Mouse (Mus musculus) C2C12 (cell line): ENCODE data around the gene Tle4.

ENCODE experiments used
- CEBPB ChIP-seq: IDR thresholded peaks from one replicate; pipeline ENCODE4 v1.6.1; 2011; ENCODE audit warnings: low read depth, mild to moderate bottlenecking, control low read depth, moderate library complexity
- CTCF ChIP-seq: IDR thresholded peaks from one replicate; pipeline ENCODE4 v1.5.1; 2011; ENCODE audit not compliant: control insufficient read depth, insufficient read depth, insufficient read length
- FOSL1 ChIP-seq: IDR thresholded peaks from one replicate; pipeline ENCODE4 v1.8.0; 2011; ENCODE audit warnings: mild to moderate bottlenecking, low read length; ENCODE audit not compliant: poor library complexity, insufficient read depth, severe bottlenecking
- MAX ChIP-seq: IDR thresholded peaks from one replicate; pipeline ENCODE4 v1.6.1; 2011; ENCODE audit warnings: mild to moderate bottlenecking, control low read depth
- MYOD1 ChIP-seq: IDR thresholded peaks from one replicate; pipeline ENCODE4 v1.6.1; 2011; ENCODE audit warnings: low read depth; ENCODE audit not compliant: control insufficient read depth, insufficient read length
- MYOG ChIP-seq: IDR thresholded peaks from one replicate; pipeline ENCODE4 v1.6.1; 2011; ENCODE audit not compliant: control insufficient read depth, insufficient read length; ENCODE audit errors: extremely low read depth
- USF1 ChIP-seq: IDR thresholded peaks from one replicate; pipeline ENCODE4 v1.6.1; 2011; ENCODE audit warnings: low read depth, mild to moderate bottlenecking, control low read depth, moderate library complexity

DNA sequence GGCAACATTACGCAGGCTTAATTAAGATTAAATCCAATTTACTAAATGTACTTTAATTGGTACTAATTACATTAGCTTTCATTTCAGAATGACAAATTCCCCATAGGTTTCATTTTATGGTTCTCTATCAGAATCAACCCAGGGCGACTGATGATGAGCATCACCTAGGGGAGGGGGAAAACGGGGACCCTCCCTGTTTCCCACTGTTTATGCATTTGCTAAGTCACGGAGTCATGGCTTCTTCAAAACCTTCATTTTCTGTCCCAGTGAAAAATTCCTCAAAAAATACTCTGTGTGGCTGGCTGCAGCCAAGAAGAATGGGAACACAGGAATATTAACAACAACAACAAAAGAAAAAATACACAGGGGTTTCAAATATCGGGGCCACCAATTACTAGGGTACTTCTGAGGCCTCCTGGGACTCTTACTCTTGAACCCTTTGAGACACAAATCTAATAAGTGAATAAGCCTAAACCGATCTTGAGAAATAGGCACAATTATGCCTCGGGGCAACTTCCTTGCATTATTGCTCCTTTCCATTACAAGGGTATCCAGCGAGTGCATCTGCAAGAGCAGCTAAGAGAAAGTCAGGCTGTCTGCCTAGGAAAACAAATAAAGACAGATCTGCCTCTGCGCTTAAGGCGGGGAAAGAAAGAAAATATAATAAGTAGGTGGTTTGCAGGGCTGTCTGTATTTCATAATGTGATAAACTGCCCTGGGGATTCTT, 5.9 kb downstream of the Tle4 start:
- no peak for TF ChIP-seq CTCF
- no peak for TF ChIP-seq USF1
- no peak for TF ChIP-seq MAX
- TF ChIP-seq FOSL1, result no peak
- no peak for TF ChIP-seq MYOD1
- no peak for TF ChIP-seq MYOG
- TF ChIP-seq CEBPB, result no peak
